Mouse (Mus musculus): ENCODE results near the gene Rprd2. TPM values are rescaled to one million over a fixed set of nuclear protein-coding genes. Genes with fewer than 3 reads are reported as not detected.

The Rprd2 gene
- total and polyA plus RNA-seq, 2 experiments: 5.1 to 7.6 TPM

DNA sequence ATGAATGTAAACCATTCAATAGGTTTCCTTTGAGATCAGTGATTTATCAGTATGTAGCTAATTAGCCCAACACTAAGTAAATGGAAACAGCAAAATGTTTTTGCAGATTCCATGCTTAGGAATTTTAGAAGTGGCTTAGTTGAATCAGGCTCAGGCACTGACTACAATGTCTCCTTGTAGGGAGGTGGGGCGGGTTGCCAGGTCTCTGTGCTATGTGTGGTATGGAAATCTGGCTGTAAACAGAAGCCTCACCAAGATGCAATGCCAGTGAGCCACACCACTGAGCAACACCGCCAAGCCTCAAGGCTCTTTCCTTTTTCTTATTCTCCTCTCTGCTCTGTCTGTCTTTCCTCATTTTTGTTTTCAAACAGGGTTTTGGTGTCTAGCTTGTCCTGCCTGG lies 89.8 kb downstream of the Rprd2 start:
- no peak overlapping the region for H3K27ac ChIP-seq (replicated peaks; ENCODE audit: insufficient read depth, low read depth, low read length)
- 91% methylated on average over 2 of the region's 2 CpGs for WGBS
- no peaks in the 10 kb centered on the region for H3K79me2 ChIP-seq (ENCODE audit: control insufficient read depth, insufficient read depth, low read length)
- H3K27me3 ChIP-seq (ENCODE audit: control insufficient read depth, insufficient read depth, low read length): no peaks in the 10 kb centered on the region
- H3K4me3 ChIP-seq (ENCODE audit: insufficient read depth, low read depth, low read length): no peak overlapping the region
- TF ChIP-seq POLR2A (IDR thresholded peaks at IDR 0.05; ENCODE audit: extremely low read depth, insufficient read depth, low read length) (no peak), CTCF (IDR thresholded peaks at IDR 0.05; ENCODE audit: low read depth, low read length) (no peak)
- DNase-seq (ENCODE audit: extremely low read depth, low read depth, low spot score): no peak
- no peak overlapping the region for H3K9ac ChIP-seq (ENCODE audit: low read depth, low read length)
- H3K36me3 ChIP-seq (ENCODE audit: control insufficient read depth, insufficient read depth, low read length): no peaks in the 10 kb centered on the region
- peaks cover 6% of the 10 kb centered on the region; the same call in 1 of the 2 replicates for H3K4me1 ChIP-seq (ENCODE audit: control insufficient read depth, insufficient read depth, low read length)

DNA sequence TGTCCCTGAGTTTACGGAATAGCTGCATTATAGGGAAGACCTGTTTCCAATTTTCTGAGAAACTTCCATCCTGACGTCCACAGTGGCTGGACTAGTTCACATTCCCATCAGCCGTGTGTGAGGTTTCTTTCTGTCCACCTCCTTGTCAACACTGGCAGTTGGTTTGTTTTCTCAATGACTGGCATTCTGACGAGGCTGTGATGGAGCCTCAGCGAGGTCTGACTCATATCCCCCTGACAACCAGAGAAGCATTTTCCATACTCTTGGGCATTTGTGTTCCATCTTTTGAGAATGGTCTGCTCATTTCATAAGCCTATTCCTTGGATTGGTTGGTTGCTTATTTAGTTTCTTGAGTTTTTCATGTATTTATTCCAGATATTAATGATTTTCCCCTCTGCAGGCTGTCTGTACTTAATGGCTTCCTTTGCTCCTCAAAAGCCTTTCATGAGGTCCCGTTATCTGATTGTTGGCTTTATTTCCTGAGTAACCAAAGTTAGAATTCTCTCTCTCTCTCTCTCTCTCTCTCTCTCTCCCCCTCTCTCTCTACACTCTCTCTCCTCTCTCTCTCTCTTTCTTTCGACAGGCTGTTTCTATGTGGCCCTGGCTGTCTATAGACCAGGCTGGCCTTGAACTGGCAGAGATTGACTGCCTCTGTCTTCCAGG lies 91.8 kb downstream of the Rprd2 start:
- Histone ChIP-seq H3K27me3 (ENCODE audit: control insufficient read depth, insufficient read depth, low read length) (no peaks in the 10 kb centered on the region), H3K4me3 (ENCODE audit: insufficient read depth, low read depth, low read length) (no peak overlapping the region), H3K4me1 (ENCODE audit: control insufficient read depth, insufficient read depth, low read length) (no peaks in the 10 kb centered on the region), H3K9ac (ENCODE audit: low read depth, low read length) (no peak overlapping the region), H3K36me3 (ENCODE audit: control insufficient read depth, insufficient read depth, low read length) (no peaks in the 10 kb centered on the region), H3K27ac (replicated peaks; ENCODE audit: insufficient read depth, low read depth, low read length) (no peak overlapping the region), H3K79me2 (ENCODE audit: control insufficient read depth, insufficient read depth, low read length) (no peaks in the 10 kb centered on the region)
- TF ChIP-seq POLR2A (IDR thresholded peaks at IDR 0.05; ENCODE audit: extremely low read depth, insufficient read depth, low read length) (no peak), CTCF (IDR thresholded peaks at IDR 0.05; ENCODE audit: low read depth, low read length) (no peak)
- DNase-seq (ENCODE audit: extremely low read depth, low read depth, low spot score): no peak
- 71% methylated on average over 7 of the region's 7 CpGs for WGBS

DNA sequence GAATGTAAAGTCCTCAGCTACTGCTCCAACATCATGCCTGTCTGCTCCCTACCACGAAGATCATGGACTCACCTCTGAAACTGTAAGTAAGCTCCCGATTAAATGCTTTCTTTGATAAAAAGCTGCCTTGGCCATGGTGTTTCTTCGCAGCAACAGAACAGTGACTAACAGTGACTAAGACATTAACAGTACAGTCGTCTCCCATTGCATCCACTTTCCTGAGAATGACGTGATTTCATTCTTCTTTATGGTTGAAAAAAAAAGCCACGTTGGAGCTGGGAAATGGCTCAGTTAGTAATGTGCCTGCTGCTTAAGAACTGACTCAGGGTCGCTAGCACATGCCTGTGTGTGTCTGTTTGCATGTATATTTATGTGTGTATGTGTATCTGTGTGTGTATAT lies 92.8 kb downstream of the Rprd2 start:
- DNase-seq (ENCODE audit: extremely low read depth, low read depth, low spot score): no peak
- Histone ChIP-seq H3K79me2 (ENCODE audit: control insufficient read depth, insufficient read depth, low read length) (no peaks in the 10 kb centered on the region), H3K4me1 (ENCODE audit: control insufficient read depth, insufficient read depth, low read length) (no peaks in the 10 kb centered on the region), H3K4me3 (ENCODE audit: insufficient read depth, low read depth, low read length) (no peak overlapping the region), H3K27me3 (ENCODE audit: control insufficient read depth, insufficient read depth, low read length) (no peaks in the 10 kb centered on the region), H3K36me3 (ENCODE audit: control insufficient read depth, insufficient read depth, low read length) (no peaks in the 10 kb centered on the region), H3K27ac (replicated peaks; ENCODE audit: insufficient read depth, low read depth, low read length) (no peak overlapping the region), H3K9ac (ENCODE audit: low read depth, low read length) (no peak overlapping the region)
- WGBS: 91% methylated on average over 7 of the region's 7 CpGs
- no peak for TF ChIP-seq POLR2A (IDR thresholded peaks at IDR 0.05; ENCODE audit: extremely low read depth, insufficient read depth, low read length)
- no peak for TF ChIP-seq CTCF (IDR thresholded peaks at IDR 0.05; ENCODE audit: low read depth, low read length)

DNA sequence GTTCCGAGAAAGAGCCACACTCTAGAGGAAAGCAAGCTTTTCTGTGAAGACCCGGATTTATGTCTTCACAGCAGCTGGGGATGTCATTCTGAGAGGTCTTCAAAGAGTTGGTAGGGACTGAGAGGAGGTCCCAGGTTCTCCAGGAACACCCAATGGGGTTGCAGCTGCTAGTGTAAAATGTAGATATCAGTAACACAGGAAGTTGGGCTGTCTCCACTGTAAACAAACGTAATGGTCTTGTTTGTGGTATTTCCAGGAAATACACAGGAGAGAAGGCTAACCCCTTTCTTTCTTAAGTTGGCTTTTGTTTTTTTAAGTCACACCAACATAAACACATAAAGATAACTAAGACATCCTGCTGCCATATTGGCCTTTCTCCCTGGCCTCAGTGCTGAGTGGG lies 96.3 kb downstream of the Rprd2 start:
- Histone ChIP-seq H3K27ac (replicated peaks; ENCODE audit: insufficient read depth, low read depth, low read length) (no peak overlapping the region), H3K4me1 (ENCODE audit: control insufficient read depth, insufficient read depth, low read length) (no peaks in the 10 kb centered on the region), H3K27me3 (ENCODE audit: control insufficient read depth, insufficient read depth, low read length) (no peaks in the 10 kb centered on the region), H3K36me3 (ENCODE audit: control insufficient read depth, insufficient read depth, low read length) (no peaks in the 10 kb centered on the region), H3K4me3 (ENCODE audit: insufficient read depth, low read depth, low read length) (no peak overlapping the region), H3K79me2 (ENCODE audit: control insufficient read depth, insufficient read depth, low read length) (no peaks in the 10 kb centered on the region), H3K9ac (ENCODE audit: low read depth, low read length) (no peak overlapping the region)
- WGBS: 81% methylated on average over 3 of the region's 3 CpGs
- no peak for TF ChIP-seq POLR2A (IDR thresholded peaks at IDR 0.05; ENCODE audit: extremely low read depth, insufficient read depth, low read length)
- TF ChIP-seq CTCF (IDR thresholded peaks at IDR 0.05; ENCODE audit: low read depth, low read length): no peak
- no peak for DNase-seq (ENCODE audit: extremely low read depth, low read depth, low spot score)

DNA sequence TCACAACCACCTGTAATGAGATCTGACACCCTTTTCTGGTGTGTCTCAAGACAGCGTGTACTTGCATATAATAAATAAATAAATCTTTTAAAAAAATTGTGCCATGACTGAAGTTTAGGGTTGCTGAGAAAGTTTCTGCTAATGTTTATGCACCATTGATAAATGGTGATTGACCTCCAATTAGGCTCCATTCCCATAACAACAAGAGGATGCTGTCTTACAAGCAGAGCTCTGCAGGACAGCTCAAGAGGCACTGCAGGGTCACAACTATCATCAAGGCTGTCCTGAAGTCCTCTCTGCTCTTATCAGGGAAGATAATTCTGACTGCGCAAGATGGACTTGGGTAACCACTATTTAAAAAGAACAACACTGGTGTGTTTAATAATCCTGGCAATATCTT lies 100.5 kb downstream of the Rprd2 start:
- no peak overlapping the region for H3K27ac ChIP-seq (replicated peaks; ENCODE audit: insufficient read depth, low read depth, low read length)
- H3K79me2 ChIP-seq (ENCODE audit: control insufficient read depth, insufficient read depth, low read length): no peaks in the 10 kb centered on the region
- DNase-seq (ENCODE audit: extremely low read depth, low read depth, low spot score): peak; percentile 52
- H3K4me1 ChIP-seq (ENCODE audit: control insufficient read depth, insufficient read depth, low read length): no peaks in the 10 kb centered on the region
- H3K9ac ChIP-seq (ENCODE audit: low read depth, low read length): no peak overlapping the region
- TF ChIP-seq CTCF (IDR thresholded peaks at IDR 0.05; ENCODE audit: low read depth, low read length) (no peak), POLR2A (IDR thresholded peaks at IDR 0.05; ENCODE audit: extremely low read depth, insufficient read depth, low read length) (no peak)
- H3K4me3 ChIP-seq (ENCODE audit: insufficient read depth, low read depth, low read length): no peak overlapping the region
- H3K36me3 ChIP-seq (ENCODE audit: control insufficient read depth, insufficient read depth, low read length): no peaks in the 10 kb centered on the region
- WGBS: 89% methylated on average over 2 of the region's 2 CpGs
- H3K27me3 ChIP-seq (ENCODE audit: control insufficient read depth, insufficient read depth, low read length): no peaks in the 10 kb centered on the region

DNA sequence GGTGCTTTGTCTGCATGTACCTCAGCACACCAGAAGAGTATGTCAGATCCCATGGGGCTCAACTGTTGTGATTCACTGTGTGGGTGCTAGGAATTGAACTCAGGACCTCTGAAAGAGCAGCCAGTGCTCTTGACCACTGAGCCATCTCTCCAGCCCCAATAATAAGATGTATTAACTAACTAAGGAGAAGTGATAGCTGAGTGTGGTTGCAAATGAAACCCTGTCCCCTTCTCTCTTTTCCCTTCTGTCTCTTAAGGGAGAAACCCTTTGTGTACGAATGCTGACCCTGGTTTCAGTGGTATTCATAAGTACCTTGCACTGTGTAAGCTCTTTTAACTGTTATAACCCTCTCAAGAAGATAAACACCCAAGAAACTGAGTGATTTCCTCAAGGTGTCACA lies 102.6 kb downstream of the Rprd2 start:
- no peak for DNase-seq (ENCODE audit: extremely low read depth, low read depth, low spot score)
- TF ChIP-seq POLR2A (IDR thresholded peaks at IDR 0.05; ENCODE audit: extremely low read depth, insufficient read depth, low read length) (no peak), CTCF (IDR thresholded peaks at IDR 0.05; ENCODE audit: low read depth, low read length) (no peak)
- no peaks in the 10 kb centered on the region for H3K4me1 ChIP-seq (ENCODE audit: control insufficient read depth, insufficient read depth, low read length)
- 90% methylated on average over 1 of the region's 1 CpGs for WGBS
- H3K9ac ChIP-seq (ENCODE audit: low read depth, low read length): no peak overlapping the region
- no peak overlapping the region for H3K27ac ChIP-seq (replicated peaks; ENCODE audit: insufficient read depth, low read depth, low read length)
- no peaks in the 10 kb centered on the region for H3K79me2 ChIP-seq (ENCODE audit: control insufficient read depth, insufficient read depth, low read length)
- no peaks in the 10 kb centered on the region for H3K36me3 ChIP-seq (ENCODE audit: control insufficient read depth, insufficient read depth, low read length)
- no peak overlapping the region for H3K4me3 ChIP-seq (ENCODE audit: insufficient read depth, low read depth, low read length)
- no peaks in the 10 kb centered on the region for H3K27me3 ChIP-seq (ENCODE audit: control insufficient read depth, insufficient read depth, low read length)

Other genes starting within 250 kb of the Rprd2 start
- 4.6 and 5.2 TPM in 2 replicates for gene Golph3l, start 229.9 kb downstream of the Rprd2 start, total RNA-seq (2014; rRNA removed)
- gene Golph3l, start 229.9 kb downstream of the Rprd2 start, polyA plus RNA-seq (2012; rRNA removed): 1.6 and 2.5 TPM in 2 replicates
- gene Ensa, start 193.9 kb downstream of the Rprd2 start, total RNA-seq (2014; rRNA removed): 23.5 and 25.1 TPM in 2 replicates
- 5.0 and 5.2 TPM in 2 replicates for gene Ensa, start 193.9 kb downstream of the Rprd2 start, polyA plus RNA-seq (2012; rRNA removed)
- gene Mcl1, start 160.1 kb downstream of the Rprd2 start, total RNA-seq (2014; rRNA removed): 57.5 and 92.2 TPM in 2 replicates
- 38.7 and 39.4 TPM in 2 replicates for gene Mcl1, start 160.1 kb downstream of the Rprd2 start, polyA plus RNA-seq (2012; rRNA removed)
- 0.55 and 1.6 TPM in 2 replicates for gene Adamtsl4, start 130.9 kb downstream of the Rprd2 start, total RNA-seq (2014; rRNA removed)
- 2.5 and 4.7 TPM in 2 replicates for gene Adamtsl4, start 130.9 kb downstream of the Rprd2 start, polyA plus RNA-seq (2012; rRNA removed)
- gene Ecm1, start 79.3 kb downstream of the Rprd2 start, total RNA-seq (2014; rRNA removed): 48.1 and 87.7 TPM in 2 replicates
- gene Ecm1, start 79.3 kb downstream of the Rprd2 start, polyA plus RNA-seq (2012; rRNA removed): 354 and 374 TPM in 2 replicates
- 18.9 and 22.2 TPM in 2 replicates for gene Tars2, start 58.7 kb downstream of the Rprd2 start, total RNA-seq (2014; rRNA removed)
- gene Tars2, start 58.7 kb downstream of the Rprd2 start, polyA plus RNA-seq (2012; rRNA removed): 24.6 and 26.5 TPM in 2 replicates
- 6.5 and 7.8 TPM in 2 replicates for gene Prpf3, start 37.0 kb upstream of the Rprd2 start, total RNA-seq (2014; rRNA removed)
- gene Prpf3, start 37.0 kb upstream of the Rprd2 start, polyA plus RNA-seq (2012; rRNA removed): 4.1 and 7.4 TPM in 2 replicates
- 137 and 205 TPM in 2 replicates for gene Mrps21, start 52.7 kb upstream of the Rprd2 start, total RNA-seq (2014; rRNA removed)
- 39.6 and 49.3 TPM in 2 replicates for gene Mrps21, start 52.7 kb upstream of the Rprd2 start, polyA plus RNA-seq (2012; rRNA removed)
- gene Ciart, start 63.4 kb upstream of the Rprd2 start, total RNA-seq (2014; rRNA removed): 9.2 and 19.5 TPM in 2 replicates
- 1.4 and 1.7 TPM in 2 replicates for gene Ciart, start 63.4 kb upstream of the Rprd2 start, polyA plus RNA-seq (2012; rRNA removed)
- 3.7 and 5.3 TPM in 2 replicates for gene BC028528, start 73.1 kb upstream of the Rprd2 start, total RNA-seq (2014; rRNA removed)
- gene BC028528, start 73.1 kb upstream of the Rprd2 start, polyA plus RNA-seq (2012; rRNA removed): 0.72 and 0.98 TPM in 2 replicates
- 36.2 and 43.2 TPM in 2 replicates for gene Aph1a, start 75.1 kb upstream of the Rprd2 start, total RNA-seq (2014; rRNA removed)
- gene Aph1a, start 75.1 kb upstream of the Rprd2 start, polyA plus RNA-seq (2012; rRNA removed): 181 and 255 TPM in 2 replicates
- 24.5 and 35.6 TPM in 2 replicates for gene Car14, start 85.8 kb upstream of the Rprd2 start, total RNA-seq (2014; rRNA removed)
- 47.9 and 56.8 TPM in 2 replicates for gene Car14, start 85.8 kb upstream of the Rprd2 start, polyA plus RNA-seq (2012; rRNA removed)
- 8.5 and 11.7 TPM in 2 replicates for gene Anp32e, start 110.4 kb upstream of the Rprd2 start, total RNA-seq (2014; rRNA removed)
- gene Anp32e, start 110.4 kb upstream of the Rprd2 start, polyA plus RNA-seq (2012; rRNA removed): 3.7 and 3.8 TPM in 2 replicates
- 5.2 and 6.8 TPM in 2 replicates for gene Plekho1, start 177.1 kb upstream of the Rprd2 start, total RNA-seq (2014; rRNA removed)
- 4.6 and 8.0 TPM in 2 replicates for gene Plekho1, start 177.1 kb upstream of the Rprd2 start, polyA plus RNA-seq (2012; rRNA removed)
- 8.9 and 10.7 TPM in 2 replicates for gene Vps45, start 239.6 kb upstream of the Rprd2 start, total RNA-seq (2014; rRNA removed)
- 2.1 and 2.4 TPM in 2 replicates for gene Vps45, start 239.6 kb upstream of the Rprd2 start, polyA plus RNA-seq (2012; rRNA removed)